Mouse (Mus musculus): ENCODE results near the gene Spen.

DNA sequence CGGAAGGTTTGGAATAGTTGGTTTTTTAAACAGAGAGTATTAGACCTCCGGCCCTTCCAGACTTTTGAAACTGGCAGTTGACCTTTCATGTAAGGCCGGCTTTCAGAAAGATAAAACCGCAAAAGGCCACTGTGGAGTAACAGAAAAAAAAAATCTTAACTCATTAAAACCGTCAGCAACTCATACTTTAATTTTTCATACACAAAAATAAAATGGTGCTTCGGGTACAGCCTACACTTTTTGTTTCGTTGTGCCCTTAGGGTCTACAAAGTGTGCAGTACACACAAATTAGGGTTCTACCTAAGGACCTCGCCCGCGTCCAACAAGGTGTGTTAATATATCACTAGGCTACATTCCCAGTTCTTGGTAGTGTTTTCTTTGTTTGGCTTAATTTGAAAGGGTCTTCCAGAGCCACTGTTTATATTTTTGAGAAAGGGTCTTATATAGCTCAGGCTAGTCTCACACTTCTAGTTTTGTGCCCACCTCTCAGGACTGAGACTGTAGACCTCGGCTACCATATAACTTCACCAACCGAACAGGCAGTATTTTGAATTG is 893 bp upstream of the Spen start:
- no peak for TF ChIP-seq CTCF (IDR thresholded peaks at IDR 0.05; ENCODE audit: low read depth, low read length)
- TF ChIP-seq EP300 (IDR thresholded peaks at IDR 0.05; ENCODE audit: insufficient read depth, low read depth, low read length), result no peak
- no peak for TF ChIP-seq POLR2A (IDR thresholded peaks at IDR 0.05; ENCODE audit: insufficient read depth, low read length)
